Mouse (Mus musculus) neural tube, embryonic 10.5 days (tissue): ENCODE measurements around the gene Fpgs.

Source experiments
- DNase-seq: peaks from one replicate; pipeline ENCODE4 v3.0.0-alpha.2; 2017; ENCODE audit warnings: low spot score; ENCODE audit errors: extremely low spot score

Gene Fpgs

DNA sequence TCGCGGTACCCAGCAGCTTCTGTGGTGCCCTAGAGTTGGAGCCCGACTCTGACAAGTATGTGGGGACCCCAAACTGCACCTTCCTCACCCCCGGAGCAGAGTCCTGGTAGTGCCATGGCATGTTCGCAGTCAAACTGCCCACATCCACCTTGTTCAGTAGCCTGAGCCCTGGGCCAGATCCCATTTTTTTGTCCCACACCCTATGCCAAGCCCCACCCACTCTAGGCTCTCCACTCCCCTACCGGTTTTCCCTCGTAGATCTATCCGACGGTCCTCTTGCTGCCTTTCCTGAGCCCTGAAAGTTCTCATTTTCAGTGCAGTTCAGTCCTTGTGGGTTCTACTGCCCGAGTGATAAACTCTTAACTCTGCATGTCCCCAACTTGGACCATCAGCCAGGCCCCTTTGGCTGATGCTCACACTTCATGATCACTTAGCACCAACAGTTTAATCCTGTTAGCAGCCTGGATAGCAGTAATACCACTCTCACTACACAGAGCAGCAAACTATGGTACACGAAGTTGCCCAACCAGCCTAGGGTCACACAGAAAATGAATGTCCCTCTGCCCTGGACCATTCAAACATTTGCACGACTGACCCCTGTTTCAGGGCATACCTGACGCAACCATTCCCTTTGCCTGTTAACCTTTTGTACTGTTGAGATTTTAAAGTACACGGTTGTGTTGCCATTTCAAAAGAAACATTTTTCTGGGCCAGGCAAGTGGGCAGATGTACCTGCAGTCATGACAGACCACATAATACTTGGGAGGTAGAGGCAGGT lies 2.8 kb downstream of the Fpgs start:
- no peak for DNase-seq

GRCm38 (mm10) chr2:32699680-32700079 lies 4.3 kb downstream of the Fpgs start:
- DNase-seq = no peak

- DNase-seq = peak; percentile 12
Measured at GRCm38 (mm10) chr2:32694691-32695090, 9.3 kb downstream of the Fpgs start.

GRCm38 (mm10) chr2:32693823-32694411 lies 10.0 kb downstream of the Fpgs start:
- peak; percentile 96 for DNase-seq

- peak; percentile 17 for DNase-seq
Measured at GRCm38 (mm10) chr2:32693282-32693681, 10.7 kb downstream of the Fpgs start.

DNA sequence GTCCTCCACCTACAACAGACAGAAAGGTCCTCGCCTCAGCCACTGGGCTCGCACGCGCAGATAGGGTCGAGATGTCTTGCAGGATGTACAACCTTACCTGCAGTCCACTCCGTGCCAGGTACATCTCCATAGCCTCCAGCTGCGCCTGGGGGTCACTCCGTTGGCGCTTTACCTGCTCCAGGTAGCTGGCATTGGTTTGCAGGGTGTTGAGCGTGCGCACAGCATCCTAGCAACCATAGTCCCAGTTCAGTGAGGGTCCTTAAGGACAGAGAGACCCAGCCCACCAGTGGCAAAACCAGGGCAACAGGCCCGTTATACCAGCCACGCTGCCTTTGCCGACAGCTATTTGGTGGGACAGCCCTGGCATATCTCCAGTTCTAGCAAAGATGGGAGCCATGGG lies 11.4 kb downstream of the Fpgs start:
- DNase-seq = peak; percentile 12

GRCm38 (mm10) chr2:32691041-32691440 lies 12.9 kb downstream of the Fpgs start:
- DNase-seq = peak; percentile 12

DNA sequence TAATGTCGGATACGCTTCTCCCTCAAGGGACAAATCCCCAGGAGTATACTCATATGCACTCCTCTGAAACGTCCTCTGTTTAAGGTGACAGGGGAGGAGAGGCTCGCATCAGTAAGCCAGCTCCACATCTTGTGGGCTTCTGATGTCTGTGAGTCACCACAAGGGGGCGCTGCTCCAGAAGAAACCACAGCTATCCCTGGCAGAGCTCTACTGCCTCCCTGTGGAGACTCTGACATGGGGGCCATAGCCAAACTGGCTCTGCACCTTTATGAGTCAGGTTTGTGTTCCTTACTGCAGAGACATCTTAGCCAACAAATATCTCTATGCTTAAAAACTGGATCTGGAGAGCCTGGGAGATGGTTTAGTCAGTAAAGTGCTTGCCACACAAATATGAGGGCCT lies 14.5 kb downstream of the Fpgs start:
- DNase-seq = peak; percentile 90

DNA sequence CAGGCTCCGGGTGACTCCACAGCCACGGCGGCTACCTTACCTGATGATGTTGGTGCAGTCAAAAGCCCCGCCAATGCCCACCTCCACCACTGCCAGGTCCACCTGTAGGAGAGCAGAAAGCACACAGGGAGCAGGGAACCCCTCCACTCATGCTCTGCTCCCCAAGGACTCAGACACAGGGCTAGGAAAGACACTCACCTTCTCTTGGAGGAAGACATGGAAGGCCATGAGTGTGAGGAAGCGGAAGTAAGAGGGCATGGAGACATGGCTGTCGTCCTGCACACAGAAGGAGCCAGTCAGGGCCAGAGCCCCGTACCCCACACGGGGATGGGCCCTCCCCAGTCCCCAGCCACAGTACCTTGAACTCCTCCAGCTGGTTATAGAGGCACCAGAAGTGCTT lies 16.4 kb downstream of the Fpgs start:
- no peak for DNase-seq

DNA sequence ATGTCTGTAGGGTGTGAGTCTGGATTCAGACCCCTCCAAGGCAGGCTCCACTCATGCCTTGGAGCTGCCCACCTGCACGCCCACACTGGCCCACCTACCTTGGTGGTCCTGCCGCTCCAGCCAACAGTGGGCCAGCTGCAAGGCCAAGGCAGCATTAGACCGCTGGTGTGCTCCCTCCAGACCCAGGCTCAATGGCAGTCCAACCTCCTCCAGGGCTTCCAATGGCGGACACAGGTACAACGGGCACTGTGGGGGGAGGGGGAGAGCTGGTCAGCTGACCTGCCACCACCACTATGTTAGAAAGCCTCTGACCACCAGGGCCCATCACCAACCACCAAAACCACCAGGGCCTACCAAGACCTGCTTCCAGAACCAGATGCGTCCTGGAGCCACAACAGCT lies 17.3 kb downstream of the Fpgs start:
- DNase-seq = no peak

- DNase-seq = no peak
Measured at GRCm38 (mm10) chr2:32685807-32686206, 18.1 kb downstream of the Fpgs start.

- DNase-seq = no peak
Measured at GRCm38 (mm10) chr2:32684681-32685428, 19.1 kb downstream of the Fpgs start.

DNA sequence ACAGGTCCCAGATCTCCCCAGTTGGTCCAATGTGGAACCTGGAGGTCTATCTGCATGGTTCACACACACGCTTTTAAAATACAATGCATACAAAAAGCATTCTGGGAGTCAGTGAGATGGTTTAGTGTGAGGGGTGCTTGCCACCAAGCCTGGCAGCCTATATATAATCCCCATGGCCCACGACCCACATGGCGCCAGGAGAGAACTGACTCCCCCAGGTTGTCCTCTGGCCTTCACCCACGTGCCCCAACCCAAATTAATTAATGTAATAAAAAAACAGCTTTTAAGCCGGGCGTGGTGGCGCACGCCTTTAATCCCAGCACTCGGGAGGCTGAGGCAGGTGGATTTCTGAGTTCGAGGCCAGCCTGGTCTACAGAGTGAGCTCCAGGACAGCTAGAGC lies 20.2 kb downstream of the Fpgs start:
- DNase-seq = no peak

- no peak for DNase-seq
Measured at GRCm38 (mm10) chr2:32682721-32683417, 21.1 kb downstream of the Fpgs start.

- DNase-seq = no peak
Measured at GRCm38 (mm10) chr2:32681754-32682153, 22.2 kb downstream of the Fpgs start.

- DNase-seq = no peak
Measured at GRCm38 (mm10) chr2:32680961-32681650, 22.8 kb downstream of the Fpgs start.

DNA sequence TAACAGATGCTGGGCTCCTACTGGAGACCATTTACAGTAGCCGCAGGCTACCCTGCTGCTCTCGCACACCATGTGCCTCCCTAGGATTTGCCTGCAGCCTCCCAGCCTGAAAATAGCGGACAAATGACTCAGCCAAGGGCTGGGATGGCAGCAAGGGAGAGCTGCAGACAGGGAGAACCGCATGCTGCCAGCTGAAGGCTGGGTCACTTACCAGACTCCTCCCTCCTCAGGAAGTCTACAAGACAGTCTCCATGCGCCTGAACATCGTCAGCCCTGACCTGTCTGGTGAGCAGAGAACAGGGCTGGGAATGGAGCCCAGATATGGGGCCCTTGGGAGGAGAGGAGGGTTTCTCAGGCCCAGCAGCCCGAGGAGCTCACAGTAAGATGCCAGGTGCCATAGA lies 23.9 kb downstream of the Fpgs start:
- DNase-seq = no peak

DNA sequence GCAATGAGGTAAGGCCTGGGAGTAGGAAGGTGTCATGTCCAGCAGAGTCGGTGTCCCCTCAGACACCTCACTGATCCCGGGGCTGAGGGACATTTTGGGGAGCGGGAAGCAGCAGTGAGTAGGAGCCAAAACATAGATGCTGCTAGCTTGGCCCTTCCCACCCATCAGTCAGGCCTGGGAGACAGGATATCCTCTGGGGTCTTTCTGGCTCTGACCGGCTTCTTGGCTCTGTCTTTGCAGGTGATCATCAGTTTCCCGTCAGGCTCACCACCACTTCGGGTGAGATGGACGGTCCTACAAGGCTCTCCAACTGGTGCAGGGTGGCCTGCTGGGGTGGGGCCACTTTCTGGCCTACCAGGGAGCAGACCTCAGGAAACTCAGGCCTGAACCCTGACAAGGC lies 26.3 kb downstream of the Fpgs start:
- no peak for DNase-seq

GRCm38 (mm10) chr2:32676821-32677220 lies 27.1 kb downstream of the Fpgs start:
- no peak for DNase-seq

GRCm38 (mm10) chr2:32673176-32673917 lies 30.6 kb downstream of the Fpgs start:
- no peak for DNase-seq
